26 mouse cellular contexts compared by ENCODE assay signal in the genomic region with DNA sequence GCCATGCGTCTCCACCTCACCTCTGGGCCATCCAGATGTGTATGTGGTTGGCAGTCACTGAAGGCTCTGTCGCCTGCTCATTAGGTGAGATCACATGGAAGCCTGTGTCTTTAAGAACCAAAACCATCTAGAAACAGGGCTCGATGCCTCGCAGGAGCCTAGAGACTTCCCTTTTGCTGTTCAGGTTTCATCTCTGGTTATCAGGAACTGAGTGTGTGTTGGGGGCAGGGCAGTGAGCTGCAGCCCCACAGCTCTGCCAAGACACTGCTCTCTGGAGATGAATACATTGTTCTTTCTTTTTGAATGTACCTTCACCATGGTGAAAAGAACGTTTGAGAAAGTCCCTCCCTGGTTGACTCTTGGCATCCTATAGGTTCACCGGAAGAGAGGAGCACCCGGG. TPM values are rescaled to one million over a fixed set of nuclear protein-coding genes. Genes with fewer than 3 reads are reported as not detected.
DNase-seq lines count a peak whose midpoint lies in the region; ATAC-seq and TF ChIP-seq lines count a peak whose summit lies in the region.
"Had no signal": no experiment of that assay in that cellular context is flagged by ENCODE, and none has a peak within 500 bp of the region (broad histone marks: within the 10 kb centered on the region; RNA-seq: fewer than 3 reads in every experiment).

No protein-coding gene starts in this region.

- 77% methylated on average over 7 of the region's 7 CpGs for WGBS in hindbrain, postnatal 0 days
- 74% methylated on average over 7 of the region's 7 CpGs for WGBS in hindbrain, embryonic 14.5 days
- 43% methylated on average over 7 of the region's 7 CpGs for WGBS in liver, postnatal 0 days (ENCODE audit: insufficient replicate concordance)
- 75% methylated on average over 7 of the region's 7 CpGs for WGBS in midbrain, postnatal 0 days
- 71% methylated on average over 7 of the region's 7 CpGs for WGBS in kidney, embryonic 15.5 days

- no peak for TF ChIP-seq EP300 in liver, postnatal 0 days (IDR thresholded peaks at IDR 0.05; ENCODE audit: low read depth)
- TF ChIP-seq EP300 in MEL (IDR thresholded peaks at IDR 0.05; ENCODE audit: low read depth in 1 of 2, low read length in 2 of 2) = peak; percentile 74 to 84

- H3K27ac ChIP-seq in hindbrain, postnatal 0 days = peak overlapping the region; percentile 48; the same call in 1 of the 2 replicates
- H3K27ac ChIP-seq in hindbrain, embryonic 14.5 days = no peak overlapping the region
- H3K27ac ChIP-seq in liver, postnatal 0 days (ENCODE audit: low read depth) = peak overlapping the region; percentile 48
- H3K27ac ChIP-seq in MEL (ENCODE audit: control insufficient read depth, low read depth, low read length) = peak overlapping the region; percentile 37
- H3K27ac ChIP-seq in midbrain, postnatal 0 days (ENCODE audit: low read depth, low read length) = no peak overlapping the region
- H3K27ac ChIP-seq in kidney, embryonic 15.5 days = no peak overlapping the region
- H3K27ac ChIP-seq: forebrain, embryonic 10.5 days; heart, embryonic 13.5 days; limb, embryonic 15.5 days had no signal

- H3K9ac ChIP-seq in hindbrain, postnatal 0 days (replicated peaks; ENCODE audit: low read length) = no peak overlapping the region
- no peak overlapping the region for H3K9ac ChIP-seq in hindbrain, embryonic 14.5 days
- no peak overlapping the region for H3K9ac ChIP-seq in liver, postnatal 0 days (replicated peaks)
- peak overlapping the region; percentile 39; the same call in 1 of the 2 replicates for H3K9ac ChIP-seq in MEL (ENCODE audit: control insufficient read depth, low read depth, low read length, poor library complexity, severe bottlenecking)
- H3K9ac ChIP-seq in midbrain, postnatal 0 days (replicated peaks; ENCODE audit: low read length, poor library complexity, severe bottlenecking) = no peak overlapping the region
- H3K9ac ChIP-seq in kidney, embryonic 15.5 days = no peak overlapping the region
- H3K9ac ChIP-seq: heart, embryonic 13.5 days; limb, embryonic 15.5 days; neural tube, embryonic 15.5 days had no signal

- no peaks in the 10 kb centered on the region; the same call in 1 of the 2 replicates for H3K4me1 ChIP-seq in hindbrain, postnatal 0 days (ENCODE audit: insufficient read depth, low read length)
- no peaks in the 10 kb centered on the region for H3K4me1 ChIP-seq in hindbrain, embryonic 14.5 days (replicated peaks; ENCODE audit: control insufficient read depth, insufficient read depth, low read length)
- peaks cover 3% of the 10 kb centered on the region; the same call in 1 of the 2 replicates for H3K4me1 ChIP-seq in liver, postnatal 0 days (ENCODE audit: insufficient read depth)
- peaks cover 3 to 29% of the 10 kb centered on the region in 2 experiments for H3K4me1 ChIP-seq in MEL (ENCODE audit: control insufficient read depth in 1 of 2, insufficient read depth in 2 of 2, low read length in 2 of 2)
- no peaks in the 10 kb centered on the region for H3K4me1 ChIP-seq in midbrain, postnatal 0 days (ENCODE audit: insufficient read depth, low read length)
- H3K4me1 ChIP-seq in kidney, embryonic 15.5 days = peaks cover 15% of the 10 kb centered on the region
- H3K4me1 ChIP-seq: limb, embryonic 15.5 days; neural tube, embryonic 15.5 days had no signal

- no peak overlapping the region for H3K4me2 ChIP-seq in hindbrain, postnatal 0 days (ENCODE audit: low read depth, low read length)
- H3K4me2 ChIP-seq in hindbrain, embryonic 14.5 days (replicated peaks) = no peak overlapping the region
- no peak overlapping the region for H3K4me2 ChIP-seq in liver, postnatal 0 days (ENCODE audit: low read depth, low read length)
- no peak overlapping the region for H3K4me2 ChIP-seq in midbrain, postnatal 0 days (ENCODE audit: low read depth, low read length, poor library complexity, severe bottlenecking)
- H3K4me2 ChIP-seq in kidney, embryonic 15.5 days = no peak overlapping the region
- H3K4me2 ChIP-seq: heart, embryonic 13.5 days; limb, embryonic 15.5 days; neural tube, embryonic 15.5 days had no signal

- no peaks in the 10 kb centered on the region for H3K9me3 ChIP-seq in hindbrain, postnatal 0 days (ENCODE audit: low read length)
- H3K9me3 ChIP-seq in hindbrain, embryonic 14.5 days (ENCODE audit: control insufficient read depth, low read length) = no peaks in the 10 kb centered on the region
- no peaks in the 10 kb centered on the region for H3K9me3 ChIP-seq in liver, postnatal 0 days (ENCODE audit: low read length)
- H3K9me3 ChIP-seq in MEL (replicated peaks; ENCODE audit: insufficient read depth, low read length) = no peaks in the 10 kb centered on the region
- H3K9me3 ChIP-seq in midbrain, postnatal 0 days (ENCODE audit: low read length) = no peaks in the 10 kb centered on the region
- no peaks in the 10 kb centered on the region for H3K9me3 ChIP-seq in kidney, embryonic 15.5 days (replicated peaks)
- H3K9me3 ChIP-seq: forebrain, embryonic 10.5 days; heart, embryonic 13.5 days; limb, embryonic 15.5 days; neural tube, embryonic 15.5 days had no signal

- DNase-seq in hindbrain, postnatal 0 days (ENCODE audit: low spot score) = no peak
- no peak for DNase-seq in hindbrain, embryonic 14.5 days (ENCODE audit: low spot score)
- DNase-seq in liver, postnatal 0 days = no peak
- DNase-seq in liver (no peak), MEL (ENCODE audit: low read depth, low spot score) (peak; percentile 84)
- no peak for DNase-seq in midbrain, postnatal 0 days (ENCODE audit: low spot score)
- DNase-seq: cerebellum, adult 11-12 months; cerebellum, postnatal 25 days; kidney, adult 9 months; midbrain, embryonic 14.5 days; right cerebral cortex, postnatal 25 days; thymus, postnatal 36 days had no signal

- no peaks in the 10 kb centered on the region for H3K36me3 ChIP-seq in hindbrain, postnatal 0 days (ENCODE audit: insufficient read depth, low read length)
- H3K36me3 ChIP-seq in hindbrain, embryonic 14.5 days (replicated peaks; ENCODE audit: control insufficient read depth, insufficient read depth) = no peaks in the 10 kb centered on the region
- no peaks in the 10 kb centered on the region for H3K36me3 ChIP-seq in liver, postnatal 0 days (replicated peaks; ENCODE audit: insufficient read depth, low read length)
- H3K36me3 ChIP-seq in MEL (ENCODE audit: control insufficient read depth in 1 of 2, insufficient read depth in 2 of 2, low read length in 2 of 2) = peaks cover 0 to 13% of the 10 kb centered on the region in 2 experiments; a peak in 2 of 4 replicates
- H3K36me3 ChIP-seq in midbrain, postnatal 0 days (ENCODE audit: insufficient read depth, low read length) = no peaks in the 10 kb centered on the region
- no peaks in the 10 kb centered on the region for H3K36me3 ChIP-seq in kidney, embryonic 15.5 days
- H3K36me3 ChIP-seq: forebrain, embryonic 10.5 days; heart, embryonic 13.5 days; limb, embryonic 15.5 days; neural tube, embryonic 15.5 days had no signal

- no peaks in the 10 kb centered on the region for H3K79me2 ChIP-seq in MEL (ENCODE audit: control insufficient read depth, insufficient read depth, low read length, poor library complexity)

- TF ChIP-seq CTCF in hindbrain, postnatal 0 days (IDR thresholded peaks at IDR 0.05; ENCODE audit: low read depth) = no peak
- no peak for TF ChIP-seq CTCF in liver, postnatal 0 days (IDR thresholded peaks at IDR 0.05; ENCODE audit: low read depth)
- no peak for TF ChIP-seq CTCF in MEL (IDR thresholded peaks at IDR 0.05 in 2 of 3, conservative IDR thresholded peaks at IDR 0.05 in 1 of 3; ENCODE audit: control insufficient read depth in 1 of 3, insufficient read depth in 1 of 3, low read depth in 2 of 3, low read length in 3 of 3, poor library complexity in 1 of 3, severe bottlenecking in 1 of 3)
- no peak for TF ChIP-seq CTCF in midbrain, postnatal 0 days (IDR thresholded peaks at IDR 0.05)

- no peak overlapping the region for H3K4me3 ChIP-seq in hindbrain, postnatal 0 days (ENCODE audit: low read length)
- no peak overlapping the region for H3K4me3 ChIP-seq in hindbrain, embryonic 14.5 days (replicated peaks; ENCODE audit: low read length)
- H3K4me3 ChIP-seq in liver, postnatal 0 days (ENCODE audit: low read depth, low read length) = no peak overlapping the region
- no peak overlapping the region; a peak in 1 of 4 replicates for H3K4me3 ChIP-seq in MEL (ENCODE audit: control insufficient read depth in 1 of 2, insufficient read depth in 1 of 2, low read depth in 2 of 2, low read length in 2 of 2)
- no peak overlapping the region for H3K4me3 ChIP-seq in midbrain, postnatal 0 days (ENCODE audit: low read depth, low read length)
- H3K4me3 ChIP-seq in kidney, embryonic 15.5 days (replicated peaks) = no peak overlapping the region
- H3K4me3 ChIP-seq: forebrain, embryonic 10.5 days; heart, embryonic 13.5 days; limb, embryonic 15.5 days; neural tube, embryonic 15.5 days had no signal

- no peaks in the 10 kb centered on the region for H3K27me3 ChIP-seq in hindbrain, postnatal 0 days (ENCODE audit: insufficient read depth, low read length)
- H3K27me3 ChIP-seq in hindbrain, embryonic 14.5 days (ENCODE audit: control insufficient read depth, insufficient read depth, low read length) = no peaks in the 10 kb centered on the region
- no peaks in the 10 kb centered on the region for H3K27me3 ChIP-seq in liver, postnatal 0 days (ENCODE audit: insufficient read depth, low read length)
- no peaks in the 10 kb centered on the region; a peak in 1 of 4 replicates for H3K27me3 ChIP-seq in MEL (ENCODE audit: control insufficient read depth in 1 of 2, insufficient read depth in 2 of 2, low read length in 2 of 2)
- no peaks in the 10 kb centered on the region for H3K27me3 ChIP-seq in midbrain, postnatal 0 days (ENCODE audit: insufficient read depth, low read length)
- H3K27me3 ChIP-seq in kidney, embryonic 15.5 days = no peaks in the 10 kb centered on the region; the same call in 1 of the 2 replicates
- H3K27me3 ChIP-seq: heart, embryonic 13.5 days; limb, embryonic 15.5 days; neural tube, embryonic 15.5 days; Patski had no signal

- no peak for ATAC-seq in hindbrain, postnatal 0 days
- ATAC-seq in hindbrain, embryonic 14.5 days (ENCODE audit: low FRiP score) = no peak
- 0 out of 2 replicates have a peak, but pooled peaks have one; percentile 22 for ATAC-seq in liver, postnatal 0 days
- peak; percentile 55 for ATAC-seq in megakaryocyte progenitor cell, adult 5-6 weeks (replicated peaks; ENCODE audit: poor library complexity)
- ATAC-seq in midbrain, postnatal 0 days (ENCODE audit: low FRiP score) = no peak
- ATAC-seq in kidney, embryonic 15.5 days (replicated peaks; ENCODE audit: low FRiP score) = no peak
- ATAC-seq: Patski had no signal

- no peak for TF ChIP-seq POLR2A in MEL (IDR thresholded peaks at IDR 0.05; ENCODE audit: control insufficient read depth in 1 of 2, insufficient read depth in 1 of 2, low read depth in 1 of 2, low read length in 2 of 2, poor library complexity in 1 of 2)

- no peak; the same call in 1 of the 2 replicates for TF ChIP-seq RAD21 in MEL (IDR thresholded peaks at IDR 0.05; ENCODE audit: low read depth, low read length)

RNA-seq across cellular contexts. Expression of gene Batf3, which starts 17.2 kb away (rescaled TPM):
- 1.0 and 4.7 TPM in 2 replicates for total RNA-seq in hindbrain, postnatal 0 days (2014; rRNA removed)
- 4.0 and 4.1 TPM in 2 replicates for polyA plus RNA-seq in hindbrain, postnatal 0 days (2015; fragmentation: Nextera tagmentation; extraction: Ambion mirVana)
- polyA plus RNA-seq in hindbrain, embryonic 14.5 days (2014; fragmentation: Nextera tagmentation; extraction: Ambion mirVana) = 1.5 and 2.2 TPM in 2 replicates
- polyA plus RNA-seq in liver, postnatal 0 days (2015; fragmentation: Nextera tagmentation; extraction: Ambion mirVana) = 1.6 and 2.2 TPM in 2 replicates
- total RNA-seq in MEL (2012; rRNA removed) = 1.5 and 2.4 TPM in 2 replicates
- polyA plus RNA-seq in MEL (2012; ENCODE audit: insufficient read depth in 1 of 2, insufficient read length in 2 of 2, low read depth in 1 of 2, low replicate concordance in 2 of 2, missing spikeins in 1 of 2) = 1 to 10 TPM in 1 of 2 experiments, not detected in 1; 2.4 TPM
- 1.0 and 1.9 TPM in 2 replicates for total RNA-seq in megakaryocyte progenitor cell, adult 5-6 weeks (2015)
- total RNA-seq in megakaryocyte progenitor cell, adult 5-6 weeks (2017) = 1.3 TPM in 1 of 2 replicates, not detected in the other
- 1.3 and 4.9 TPM in 2 replicates for total RNA-seq in midbrain, postnatal 0 days (2014; rRNA removed)
- 1.3 and 1.6 TPM in 2 replicates for polyA plus RNA-seq in midbrain, postnatal 0 days (2015; fragmentation: Nextera tagmentation; extraction: Ambion mirVana)
- 12.5 and 13.7 TPM in 2 replicates for polyA plus RNA-seq in kidney, embryonic 15.5 days (2015; fragmentation: Nextera tagmentation; extraction: Ambion mirVana)
- total RNA-seq: gastrocnemius, adult 18-20 months had no signal

RNA-seq across cellular contexts. Expression of gene Fam71a, which starts 49.7 kb away (rescaled TPM):
- total RNA-seq in hindbrain, postnatal 0 days (2014; rRNA removed) = not detected in 2 replicates
- not detected in 2 replicates for polyA plus RNA-seq in hindbrain, postnatal 0 days (2015; fragmentation: Nextera tagmentation; extraction: Ambion mirVana)
- not detected in 2 replicates for polyA plus RNA-seq in hindbrain, embryonic 14.5 days (2014; fragmentation: Nextera tagmentation; extraction: Ambion mirVana)
- polyA plus RNA-seq in liver, postnatal 0 days (2015; fragmentation: Nextera tagmentation; extraction: Ambion mirVana) = not detected in 2 replicates
- total RNA-seq in MEL (2012; rRNA removed) = not detected in 2 replicates
- not detected for polyA plus RNA-seq in MEL (2012; ENCODE audit: insufficient read depth in 1 of 2, insufficient read length in 2 of 2, low read depth in 1 of 2, low replicate concordance in 2 of 2, missing spikeins in 1 of 2)
- 0.12 TPM in 1 of 2 replicates, not detected in the other for total RNA-seq in megakaryocyte progenitor cell, adult 5-6 weeks (2015)
- total RNA-seq in megakaryocyte progenitor cell, adult 5-6 weeks (2017) = not detected in 2 replicates
- total RNA-seq in midbrain, postnatal 0 days (2014; rRNA removed) = not detected in 2 replicates
- polyA plus RNA-seq in midbrain, postnatal 0 days (2015; fragmentation: Nextera tagmentation; extraction: Ambion mirVana) = not detected in 2 replicates
- not detected in 2 replicates for polyA plus RNA-seq in kidney, embryonic 15.5 days (2015; fragmentation: Nextera tagmentation; extraction: Ambion mirVana)
- total RNA-seq: adrenal gland, postnatal 10 days; gastrocnemius, adult 18-20 months; gastrocnemius, postnatal 4 days; heart, postnatal 36 days; layer of hippocampus, postnatal 25 days; left cerebral cortex, postnatal 14 days had no signal
- polyA plus RNA-seq: forebrain, embryonic 10.5 days; heart, embryonic 13.5 days; limb, embryonic 15.5 days; lung, embryonic 16.5 days; midbrain, embryonic 14.5 days; neural tube, embryonic 15.5 days had no signal

RNA-seq across cellular contexts. Expression of gene Nsl1, which starts 52.1 kb away (rescaled TPM):
- 1.2 and 2.7 TPM in 2 replicates for total RNA-seq in hindbrain, postnatal 0 days (2014; rRNA removed)
- polyA plus RNA-seq in hindbrain, postnatal 0 days (2015; fragmentation: Nextera tagmentation; extraction: Ambion mirVana) = 3.2 and 4.4 TPM in 2 replicates
- 3.6 and 5.0 TPM in 2 replicates for polyA plus RNA-seq in hindbrain, embryonic 14.5 days (2014; fragmentation: Nextera tagmentation; extraction: Ambion mirVana)
- 5.2 and 5.7 TPM in 2 replicates for polyA plus RNA-seq in liver, postnatal 0 days (2015; fragmentation: Nextera tagmentation; extraction: Ambion mirVana)
- 33.4 and 41.9 TPM in 2 replicates for total RNA-seq in MEL (2012; rRNA removed)
- 10 to 100 TPM in 1 of 2 experiments, not detected in 1; 24.2 TPM for polyA plus RNA-seq in MEL (2012; ENCODE audit: insufficient read depth in 1 of 2, insufficient read length in 2 of 2, low read depth in 1 of 2, low replicate concordance in 2 of 2, missing spikeins in 1 of 2)
- 9.8 and 9.9 TPM in 2 replicates for total RNA-seq in megakaryocyte progenitor cell, adult 5-6 weeks (2015)
- total RNA-seq in megakaryocyte progenitor cell, adult 5-6 weeks (2017) = 16.0 and 23.1 TPM in 2 replicates
- total RNA-seq in midbrain, postnatal 0 days (2014; rRNA removed) = 1.6 and 1.9 TPM in 2 replicates
- 1.8 and 1.9 TPM in 2 replicates for polyA plus RNA-seq in midbrain, postnatal 0 days (2015; fragmentation: Nextera tagmentation; extraction: Ambion mirVana)
- polyA plus RNA-seq in kidney, embryonic 15.5 days (2015; fragmentation: Nextera tagmentation; extraction: Ambion mirVana) = 22.1 and 23.1 TPM in 2 replicates

RNA-seq across cellular contexts. Expression of gene Tatdn3, which starts 52.1 kb away (rescaled TPM):
- 9.1 and 14.8 TPM in 2 replicates for total RNA-seq in hindbrain, postnatal 0 days (2014; rRNA removed)
- 15.6 and 18.0 TPM in 2 replicates for polyA plus RNA-seq in hindbrain, postnatal 0 days (2015; fragmentation: Nextera tagmentation; extraction: Ambion mirVana)
- polyA plus RNA-seq in hindbrain, embryonic 14.5 days (2014; fragmentation: Nextera tagmentation; extraction: Ambion mirVana) = 13.1 and 14.9 TPM in 2 replicates
- 6.0 and 6.5 TPM in 2 replicates for polyA plus RNA-seq in liver, postnatal 0 days (2015; fragmentation: Nextera tagmentation; extraction: Ambion mirVana)
- total RNA-seq in MEL (2012; rRNA removed) = 14.5 and 16.7 TPM in 2 replicates
- 10 to 100 TPM in 1 of 2 experiments, not detected in 1; 19.0 TPM for polyA plus RNA-seq in MEL (2012; ENCODE audit: insufficient read depth in 1 of 2, insufficient read length in 2 of 2, low read depth in 1 of 2, low replicate concordance in 2 of 2, missing spikeins in 1 of 2)
- total RNA-seq in megakaryocyte progenitor cell, adult 5-6 weeks (2015) = 12.9 and 19.3 TPM in 2 replicates
- 18.0 and 19.5 TPM in 2 replicates for total RNA-seq in megakaryocyte progenitor cell, adult 5-6 weeks (2017)
- 21.5 and 39.0 TPM in 2 replicates for total RNA-seq in midbrain, postnatal 0 days (2014; rRNA removed)
- polyA plus RNA-seq in midbrain, postnatal 0 days (2015; fragmentation: Nextera tagmentation; extraction: Ambion mirVana) = 12.8 and 14.7 TPM in 2 replicates
- 12.8 and 13.8 TPM in 2 replicates for polyA plus RNA-seq in kidney, embryonic 15.5 days (2015; fragmentation: Nextera tagmentation; extraction: Ambion mirVana)

Comparison
In these comparisons a context has a peak if more than half of its experiments do, and no peak if none do; other contexts are left out.
1. H3K27ac ChIP-seq: peak in hindbrain, postnatal 0 days (single experiment), liver, postnatal 0 days (single experiment) and MEL (single experiment); none in hindbrain, embryonic 14.5 days (single experiment), midbrain, postnatal 0 days (single experiment) and kidney, embryonic 15.5 days (single experiment).
2. ATAC-seq: peak in liver, postnatal 0 days (single experiment) and megakaryocyte progenitor cell, adult 5-6 weeks (single experiment); none in hindbrain, postnatal 0 days (single experiment), hindbrain, embryonic 14.5 days (single experiment), midbrain, postnatal 0 days (single experiment) and kidney, embryonic 15.5 days (single experiment).